Mouse (Mus musculus) neural tube, embryonic 11.5 days (tissue): ENCODE measurements around the gene Mprip. TPM values are rescaled to one million over a fixed set of nuclear protein-coding genes. Genes with fewer than 3 reads are reported as not detected.

ENCODE experiments used
- ATAC-seq: fragments of 200-750 bp; cut with Nextera tagmentation; 2 replicates; pipeline ENCODE4 v1.8.0; 2017; ENCODE audit warnings: moderate number of reproducible peaks, mild to moderate bottlenecking, moderate TSS enrichment, moderate library complexity; ENCODE audit not compliant: insufficient read depth, low FRiP score, low TSS enrichment
- DNase-seq: peaks from one replicate; pipeline ENCODE4 v3.0.0-alpha.2; 2015; ENCODE audit warnings: low spot score
- H3K27ac ChIP-seq: fragments of 300-500 bp; sonication (generic); 2 replicates; pipeline ENCODE4 v1.5.1; 2014; ENCODE audit warnings: low read depth, mild to moderate bottlenecking, low read length
- H3K27me3 ChIP-seq: fragments of 300-500 bp; sonication (generic); 2 replicates; pipeline ENCODE4 v1.6.1; 2014; ENCODE audit warnings: mild to moderate bottlenecking, low read length, mixed read lengths; ENCODE audit not compliant: control insufficient read depth, insufficient read depth
- H3K36me3 ChIP-seq: fragments of 300-500 bp; sonication (generic); 2 replicates; pipeline ENCODE4 v1.6.1; 2014; ENCODE audit warnings: mild to moderate bottlenecking, low read length, moderate library complexity, mixed read lengths; ENCODE audit not compliant: control insufficient read depth, insufficient read depth
- H3K4me1 ChIP-seq: fragments of 300-500 bp; sonication (generic); 2 replicates; pipeline ENCODE4 v1.6.1; 2014; ENCODE audit warnings: low read length, mixed read lengths; ENCODE audit not compliant: control insufficient read depth, insufficient read depth
- H3K4me2 ChIP-seq: fragments of 300-500 bp; sonication (generic); 2 replicates; pipeline ENCODE4 v1.6.1; 2014; ENCODE audit warnings: low read depth, mild to moderate bottlenecking, moderate library complexity
- H3K4me3 ChIP-seq: fragments of 300-500 bp; sonication (generic); 2 replicates; pipeline ENCODE4 v1.5.1; 2014; ENCODE audit warnings: low read depth, low read length
- H3K9ac ChIP-seq: fragments of 300-500 bp; sonication (generic); 2 replicates; pipeline ENCODE4 v1.6.1; 2014; ENCODE audit warnings: mild to moderate bottlenecking, low read length
- H3K9me3 ChIP-seq: fragments of 300-500 bp; sonication (generic); 2 replicates; pipeline ENCODE4 v1.6.1; 2016; ENCODE audit warnings: low read length; ENCODE audit not compliant: control insufficient read depth
- WGBS: fragments of 180-500 bp; shearing (Covaris S2); extraction: QIAGEN DNeasy Blood & Tissue Kit; methylation state at CpG from one replicate; pipeline ENCODE4 v1.1.7; 2014; 5-methylcytosine and 5-hydroxymethylcytosine counted together
- polyA plus RNA-seq: library from polyadenylated mRNA; unstranded; fragments of >200 nt; fragmentation: Nextera tagmentation; extraction: Ambion mirVana; gene quantifications from 2 replicates; pipeline ENCODE4 v1.2.1, GENCODE M21; 2014

The Mprip gene
- polyA plus RNA-seq, 1 experiment from 2014 or later, result 91.3 TPM

DNA sequence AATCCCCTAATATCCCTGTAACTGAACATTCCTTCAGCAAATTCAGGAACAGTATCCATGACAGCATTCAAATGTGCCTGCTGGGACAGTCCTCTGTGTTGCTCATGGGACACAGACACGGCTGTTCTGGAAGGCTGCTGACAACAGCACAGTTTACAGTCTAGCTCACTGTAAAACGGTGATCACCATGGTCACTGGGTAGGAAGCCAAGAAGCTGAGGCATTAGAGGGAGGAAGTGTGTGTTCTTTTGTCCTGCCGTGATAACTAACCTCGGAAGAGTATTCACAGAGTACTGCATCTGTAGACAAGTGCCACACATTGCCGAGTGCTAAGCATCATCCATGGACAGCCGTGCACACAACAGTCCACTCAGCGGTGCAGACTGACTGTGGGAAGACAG, 109.6 kb downstream of the Mprip start:
- H3K9ac ChIP-seq, result no peak overlapping the region
- 88% methylated on average over 7 of the region's 7 CpGs for WGBS
- no peaks in the 10 kb centered on the region for H3K9me3 ChIP-seq
- no peak overlapping the region for H3K27ac ChIP-seq
- peaks cover 21% of the 10 kb centered on the region for H3K36me3 ChIP-seq
- H3K4me2 ChIP-seq, result no peak overlapping the region
- no peaks in the 10 kb centered on the region for H3K4me1 ChIP-seq
- H3K4me3 ChIP-seq, result no peak overlapping the region
- no peak for ATAC-seq
- H3K27me3 ChIP-seq, result no peaks in the 10 kb centered on the region
- no peak for DNase-seq

DNA sequence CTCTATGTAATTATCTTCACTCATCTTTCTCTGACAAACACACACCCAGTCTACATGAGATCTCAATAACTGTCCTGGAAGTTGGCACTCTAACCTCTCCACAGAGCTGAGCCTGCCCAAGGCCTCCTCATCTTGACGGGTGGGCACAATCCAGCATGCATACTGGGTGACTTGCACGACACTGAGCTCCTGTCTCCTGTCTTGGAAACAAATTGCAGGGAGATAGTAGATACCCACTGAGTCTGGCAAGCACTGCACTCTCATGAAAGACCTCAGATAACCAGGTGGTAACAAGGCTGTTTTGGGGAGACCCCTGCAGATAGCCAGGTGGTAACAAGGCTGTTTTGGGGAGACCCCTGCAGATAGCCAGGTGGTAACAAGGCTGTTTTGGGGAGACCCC, 111.2 kb downstream of the Mprip start:
- H3K27me3 ChIP-seq, result no peaks in the 10 kb centered on the region
- H3K4me3 ChIP-seq, result no peak overlapping the region
- DNase-seq, result no peak
- no peaks in the 10 kb centered on the region for H3K4me1 ChIP-seq
- no peak for ATAC-seq
- no peak overlapping the region for H3K27ac ChIP-seq
- no peak overlapping the region for H3K4me2 ChIP-seq
- no peaks in the 10 kb centered on the region for H3K9me3 ChIP-seq
- 92% methylated on average over 2 of the region's 2 CpGs for WGBS
- no peak overlapping the region for H3K9ac ChIP-seq
- peaks cover 23% of the 10 kb centered on the region for H3K36me3 ChIP-seq

DNA sequence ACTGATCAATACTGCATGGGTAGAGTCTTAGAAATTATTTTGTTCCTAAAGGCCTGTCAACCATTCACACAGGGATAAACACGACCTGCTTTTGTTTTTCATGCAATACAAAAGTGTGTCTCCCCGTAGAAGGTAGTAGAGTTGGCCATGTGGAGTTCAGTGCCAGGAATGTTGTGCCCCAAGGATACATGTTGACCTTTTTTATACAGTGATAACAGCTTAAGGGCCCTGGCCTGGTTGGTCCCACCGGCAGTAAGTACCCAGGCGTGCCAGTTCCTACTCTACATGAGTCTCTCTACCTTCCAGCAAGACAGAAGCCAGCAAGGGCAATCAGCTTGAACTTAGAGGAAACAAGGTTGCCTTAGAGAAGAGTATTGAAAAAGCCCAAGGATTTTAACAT, 111.8 kb downstream of the Mprip start:
- no peak overlapping the region for H3K4me2 ChIP-seq
- DNase-seq (no peak), ATAC-seq (no peak)
- no peaks in the 10 kb centered on the region for H3K9me3 ChIP-seq
- H3K27me3 ChIP-seq, result no peaks in the 10 kb centered on the region
- no peak overlapping the region for H3K9ac ChIP-seq
- H3K36me3 ChIP-seq, result peaks cover 22% of the 10 kb centered on the region
- H3K4me3 ChIP-seq, result no peak overlapping the region
- H3K4me1 ChIP-seq, result no peaks in the 10 kb centered on the region
- H3K27ac ChIP-seq, result no peak overlapping the region
- WGBS, result 91% methylated on average over 4 of the region's 4 CpGs

DNA sequence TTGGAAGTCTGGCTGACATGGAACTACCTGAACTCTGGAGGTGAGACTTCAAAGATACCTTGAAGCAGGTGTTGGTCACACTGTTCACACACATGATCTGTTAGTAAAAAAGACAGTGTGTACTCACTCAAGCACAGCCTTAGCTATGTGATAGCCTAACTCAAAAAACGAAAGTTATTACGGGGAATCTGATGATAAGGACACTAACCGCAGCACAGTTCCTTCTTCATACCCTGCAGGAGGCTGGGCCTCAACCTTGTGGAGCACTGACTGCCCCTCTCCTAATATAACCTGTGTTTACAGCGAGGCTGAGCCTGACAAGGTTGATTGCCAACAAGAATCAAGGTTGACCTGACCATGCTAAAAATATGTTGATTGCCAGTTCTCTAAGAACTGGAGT, 113.4 kb downstream of the Mprip start:
- WGBS, result 95% methylated on average over 4 of the region's 4 CpGs
- H3K4me1 ChIP-seq, result no peaks in the 10 kb centered on the region
- H3K36me3 ChIP-seq, result peaks cover 19% of the 10 kb centered on the region

DNA sequence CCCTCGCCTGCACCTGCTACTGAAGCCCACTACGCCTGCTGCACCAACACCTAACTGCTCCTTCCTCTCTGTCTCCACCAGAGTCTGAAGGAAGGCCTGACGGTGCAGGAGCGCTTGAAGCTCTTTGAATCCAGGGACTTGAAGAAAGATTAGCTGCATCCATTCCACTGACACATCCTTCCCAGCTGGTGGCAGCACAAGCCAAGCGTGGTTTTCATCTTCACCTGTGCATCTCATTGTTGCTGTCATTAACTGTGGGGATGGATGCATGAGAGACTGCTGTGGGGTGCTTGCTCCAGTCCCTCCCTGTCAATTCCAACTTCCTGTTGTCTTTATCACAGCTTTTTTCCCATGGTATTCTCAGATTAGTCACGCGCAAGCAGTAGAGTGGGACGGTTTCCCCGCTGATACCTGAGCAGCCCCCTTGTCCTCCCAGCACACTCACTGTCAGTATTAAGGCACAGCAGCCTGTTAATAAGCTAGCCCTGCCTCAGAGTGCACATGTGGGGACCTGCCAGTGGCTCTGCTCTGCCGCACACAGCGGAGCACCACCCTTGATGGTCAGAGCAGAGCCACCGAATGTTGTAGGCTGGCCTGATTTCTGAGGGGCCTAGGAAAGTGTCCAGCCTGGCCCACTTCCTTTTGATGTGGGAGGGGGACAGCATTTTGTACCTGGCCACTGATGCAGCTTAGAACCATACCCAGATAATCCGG, 114.5 kb downstream of the Mprip start:
- Histone ChIP-seq H3K27me3 (no peaks in the 10 kb centered on the region), H3K4me3 (no peak overlapping the region), H3K36me3 (peaks cover 14% of the 10 kb centered on the region), H3K9ac (no peak overlapping the region), H3K9me3 (no peaks in the 10 kb centered on the region), H3K4me2 (no peak overlapping the region), H3K4me1 (no peaks in the 10 kb centered on the region), H3K27ac (no peak overlapping the region)
- no peak for DNase-seq
- no peak for ATAC-seq
- WGBS, result 93% methylated on average over 13 of the region's 13 CpGs

More for the DNA sequence above, 113.4 kb downstream of the Mprip start:
- H3K9ac ChIP-seq, result no peak overlapping the region
- H3K27ac ChIP-seq, result no peak overlapping the region
- ATAC-seq (no peak), DNase-seq (no peak)
- no peaks in the 10 kb centered on the region for H3K27me3 ChIP-seq
- no peaks in the 10 kb centered on the region for H3K9me3 ChIP-seq
- H3K4me2 ChIP-seq, result no peak overlapping the region
- no peak overlapping the region for H3K4me3 ChIP-seq

DNA sequence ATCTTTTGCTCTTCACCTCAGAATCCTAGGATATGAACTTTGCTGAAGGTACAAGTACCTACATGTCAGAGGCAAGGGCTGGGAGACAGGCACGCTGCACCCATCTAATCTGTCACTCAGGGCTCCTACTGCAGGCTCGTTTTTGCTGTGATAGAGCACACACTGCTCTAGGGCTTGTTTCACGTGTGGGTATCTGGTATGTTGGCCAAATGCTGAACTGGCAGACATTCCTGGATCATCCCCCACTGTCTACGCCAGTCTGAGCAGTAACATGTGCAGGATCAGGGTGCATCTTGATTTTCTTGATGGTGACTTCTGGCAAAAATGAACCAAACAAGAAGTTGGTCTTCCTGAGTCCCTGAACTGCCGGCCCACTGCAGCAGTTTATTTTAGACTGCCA, 116.2 kb downstream of the Mprip start:
- Histone ChIP-seq H3K4me3 (no peak overlapping the region), H3K4me1 (no peaks in the 10 kb centered on the region), H3K27me3 (no peaks in the 10 kb centered on the region), H3K9ac (no peak overlapping the region), H3K27ac (no peak overlapping the region), H3K36me3 (peaks cover 10% of the 10 kb centered on the region), H3K9me3 (no peaks in the 10 kb centered on the region), H3K4me2 (no peak overlapping the region)
- 90% methylated on average over 5 of the region's 5 CpGs for WGBS
- ATAC-seq (no peak), DNase-seq (no peak)

DNA sequence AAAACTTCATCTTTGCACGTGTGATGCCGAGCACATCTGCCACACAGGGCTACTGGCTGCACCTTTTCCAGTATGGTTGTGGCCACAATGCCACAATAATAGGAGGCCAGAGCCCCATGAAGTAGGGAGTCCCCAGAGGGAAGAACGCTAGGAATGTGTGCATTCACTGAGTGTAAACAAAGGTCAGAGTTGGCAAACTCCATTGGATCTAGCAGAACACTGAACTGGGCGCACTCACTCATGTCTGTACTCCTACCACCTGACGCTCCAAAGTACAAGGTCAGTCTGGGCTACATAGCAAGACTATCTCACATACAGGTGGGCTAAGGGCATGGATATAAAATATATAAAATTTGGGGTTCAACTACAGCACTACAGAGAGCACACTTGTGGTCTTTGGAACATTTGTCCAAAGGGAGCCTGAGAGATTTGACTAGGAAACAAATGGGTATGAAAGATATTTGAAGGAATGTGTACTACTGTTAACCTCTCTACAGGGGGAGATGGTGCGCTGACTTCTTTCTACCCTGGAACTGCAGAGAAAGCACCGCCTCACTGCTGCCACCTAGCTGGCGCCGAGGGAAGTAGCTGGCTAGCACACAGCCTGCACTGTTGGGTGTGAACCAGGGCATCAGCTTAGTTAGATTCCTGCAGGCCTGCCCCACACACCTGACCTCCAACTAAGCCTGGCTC, 117.2 kb downstream of the Mprip start:
- Histone ChIP-seq H3K4me2 (no peak overlapping the region), H3K36me3 (peaks cover 10% of the 10 kb centered on the region), H3K27ac (no peak overlapping the region), H3K9me3 (no peaks in the 10 kb centered on the region), H3K4me1 (no peaks in the 10 kb centered on the region), H3K4me3 (no peak overlapping the region), H3K27me3 (no peaks in the 10 kb centered on the region), H3K9ac (no peak overlapping the region)
- WGBS, result 54% methylated on average over 9 of the region's 9 CpGs
- ATAC-seq (no peak), DNase-seq (peak; percentile 63)

DNA sequence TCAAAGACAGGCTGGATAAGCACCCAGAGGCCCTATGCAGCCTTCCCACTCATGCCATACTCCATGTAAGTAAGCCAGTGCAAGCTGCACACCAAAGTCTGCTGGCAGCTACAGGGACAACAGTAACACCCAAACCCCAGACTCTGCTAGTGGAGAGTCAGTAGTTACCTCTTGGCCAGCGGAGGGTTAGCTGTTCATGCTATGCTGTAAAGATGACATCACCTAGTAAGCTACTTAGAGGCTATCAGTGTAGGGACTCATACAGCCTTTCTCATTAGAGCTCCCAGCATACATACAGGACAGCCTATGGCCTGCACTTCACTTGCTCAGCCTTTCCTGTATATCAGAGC, 117.7 kb downstream of the Mprip start:
- Histone ChIP-seq H3K27ac (no peak overlapping the region), H3K4me1 (no peaks in the 10 kb centered on the region), H3K9me3 (no peaks in the 10 kb centered on the region), H3K36me3 (peaks cover 10% of the 10 kb centered on the region), H3K27me3 (no peaks in the 10 kb centered on the region), H3K4me2 (no peak overlapping the region), H3K9ac (no peak overlapping the region), H3K4me3 (no peak overlapping the region)
- ATAC-seq (no peak), DNase-seq (no peak)
- WGBS, result 72% methylated on average over 1 of the region's 1 CpGs

DNA sequence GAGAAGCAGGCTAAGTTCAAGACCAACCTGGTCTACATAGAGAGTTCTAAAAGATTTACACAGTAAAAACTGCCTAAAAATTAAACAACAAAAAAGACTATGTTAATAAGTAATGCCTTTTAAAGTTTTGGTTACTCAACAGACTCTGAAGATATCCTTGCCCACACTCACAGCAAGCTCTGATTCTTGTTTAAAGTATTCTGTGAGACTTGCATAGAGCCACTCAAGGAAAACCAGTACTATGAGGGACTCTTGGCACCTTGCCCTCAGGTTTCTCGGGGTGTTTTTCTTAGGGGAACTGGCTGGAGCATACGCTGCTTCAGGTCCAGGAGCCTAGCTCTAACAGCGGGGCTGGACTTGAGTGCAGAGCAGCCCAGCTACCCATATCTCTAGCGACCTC, 118.3 kb downstream of the Mprip start:
- Histone ChIP-seq H3K27me3 (no peaks in the 10 kb centered on the region), H3K9me3 (no peaks in the 10 kb centered on the region), H3K9ac (no peak overlapping the region), H3K27ac (no peak overlapping the region), H3K4me1 (no peaks in the 10 kb centered on the region), H3K4me2 (no peak overlapping the region), H3K4me3 (no peak overlapping the region), H3K36me3 (peaks cover 10% of the 10 kb centered on the region)
- WGBS, result 93% methylated on average over 4 of the region's 4 CpGs
- DNase-seq, result no peak
- no peak for ATAC-seq
